Mouse (Mus musculus) olfactory bulb, adult 2 months (tissue): Measurements from ENCODE around the gene Sdad1. TPM values are rescaled to one million over a fixed set of nuclear protein-coding genes. Genes with fewer than 3 reads are reported as not detected.
A peak's percentile ranks its signal among the peaks of the same experiment; 100 is the strongest.

ENCODE experiments used
- H3K27ac ChIP-seq: fragments of 200-500 bp; 2 replicates; pipeline ENCODE4 v1.5.1; 2012; ENCODE audit warnings: low read depth, low read length; ENCODE audit not compliant: insufficient read depth
- H3K4me1 ChIP-seq: fragments of 200-500 bp; 2 replicates; pipeline ENCODE4 v1.6.1; 2012; ENCODE audit warnings: low read length; ENCODE audit not compliant: control insufficient read depth, insufficient read depth
- H3K4me3 ChIP-seq: fragments of 200-500 bp; 2 replicates; pipeline ENCODE4 v1.5.1; 2012; ENCODE audit warnings: mild to moderate bottlenecking, low read depth, low read length, moderate library complexity; ENCODE audit not compliant: insufficient read depth
- CTCF ChIP-seq: fragments of 200-500 bp; IDR thresholded peaks from 2 replicates; pipeline ENCODE4 v1.5.1; 2012; ENCODE audit warnings: low read depth, mild to moderate bottlenecking, low read length, moderate library complexity; ENCODE audit not compliant: insufficient read depth
- POLR2A ChIP-seq: fragments of 200-500 bp; IDR thresholded peaks from 2 replicates; pipeline ENCODE4 v1.6.1; 2012; ENCODE audit warnings: mild to moderate bottlenecking, low read depth, low read length, moderate library complexity; ENCODE audit not compliant: insufficient read depth
- WGBS: fragments of 180-500 bp; shearing (Covaris S2); methylation state at CpG from one replicate; pipeline ENCODE4 v1.1.7; 2018; 5-methylcytosine and 5-hydroxymethylcytosine counted together
- polyA plus RNA-seq: library from polyadenylated mRNA; stranded (reverse); fragments of >200 nt; gene quantifications from 2 replicates; pipeline ENCODE4 v1.2.4, GENCODE M21; 2012; ENCODE audit warnings: low replicate concordance; ENCODE audit not compliant: missing spikeins, insufficient read depth, insufficient read length

Sdad1 gene
- polyA plus RNA-seq, 1 experiment: not detected

GRCm38 (mm10) chr5:92252797-92253343 lies 57.4 kb downstream of the Sdad1 start:
- WGBS: 20% methylated on average over 18 of the region's 18 CpGs
- no peak for TF ChIP-seq POLR2A
- TF ChIP-seq CTCF: peak; percentile 28; the same call in 1 of the 2 replicates
- Histone ChIP-seq H3K4me3 (no peak overlapping the region), H3K27ac (no peak overlapping the region), H3K4me1 (0 out of 2 replicates have a peak, but pooled peaks cover 3% of the 10 kb centered on the region)

GRCm38 (mm10) chr5:92252031-92252430 lies 58.2 kb downstream of the Sdad1 start:
- WGBS: 95% methylated on average over 6 of the region's 6 CpGs
- Histone ChIP-seq H3K4me3 (no peak overlapping the region), H3K4me1 (0 out of 2 replicates have a peak, but pooled peaks cover 3% of the 10 kb centered on the region), H3K27ac (no peak overlapping the region)
- TF ChIP-seq CTCF (no peak), POLR2A (no peak)

- Histone ChIP-seq H3K4me1 (0 out of 2 replicates have a peak, but pooled peaks cover 3% of the 10 kb centered on the region), H3K4me3 (no peak overlapping the region), H3K27ac (no peak overlapping the region)
- WGBS: 90% methylated on average over 11 of the region's 11 CpGs
- TF ChIP-seq POLR2A (no peak), CTCF (no peak)
These were observed 61.7 kb downstream of the Sdad1 start for GRCm38 (mm10) chr5:92248614-92249013.

- WGBS: 92% methylated on average over 9 of the region's 9 CpGs
- Histone ChIP-seq H3K4me1 (no peaks in the 10 kb centered on the region), H3K27ac (no peak overlapping the region), H3K4me3 (no peak overlapping the region)
- TF ChIP-seq POLR2A (no peak), CTCF (no peak)
These were observed 64.8 kb downstream of the Sdad1 start for GRCm38 (mm10) chr5:92245483-92245882.

GRCm38 (mm10) chr5:92244900-92245299 lies 65.4 kb downstream of the Sdad1 start:
- H3K4me3 ChIP-seq: no peak overlapping the region
- no peaks in the 10 kb centered on the region for H3K4me1 ChIP-seq
- 97% methylated on average over 2 of the region's 2 CpGs for WGBS
- H3K27ac ChIP-seq: no peak overlapping the region
- no peak for TF ChIP-seq POLR2A
- TF ChIP-seq CTCF: no peak

- 79% methylated on average over 12 of the region's 12 CpGs for WGBS
- Histone ChIP-seq H3K27ac (no peak overlapping the region), H3K4me3 (no peak overlapping the region), H3K4me1 (0 out of 2 replicates have a peak, but pooled peaks cover 2% of the 10 kb centered on the region)
- TF ChIP-seq CTCF (no peak), POLR2A (no peak)
These were observed 69.5 kb downstream of the Sdad1 start for GRCm38 (mm10) chr5:92240769-92241168.

DNA sequence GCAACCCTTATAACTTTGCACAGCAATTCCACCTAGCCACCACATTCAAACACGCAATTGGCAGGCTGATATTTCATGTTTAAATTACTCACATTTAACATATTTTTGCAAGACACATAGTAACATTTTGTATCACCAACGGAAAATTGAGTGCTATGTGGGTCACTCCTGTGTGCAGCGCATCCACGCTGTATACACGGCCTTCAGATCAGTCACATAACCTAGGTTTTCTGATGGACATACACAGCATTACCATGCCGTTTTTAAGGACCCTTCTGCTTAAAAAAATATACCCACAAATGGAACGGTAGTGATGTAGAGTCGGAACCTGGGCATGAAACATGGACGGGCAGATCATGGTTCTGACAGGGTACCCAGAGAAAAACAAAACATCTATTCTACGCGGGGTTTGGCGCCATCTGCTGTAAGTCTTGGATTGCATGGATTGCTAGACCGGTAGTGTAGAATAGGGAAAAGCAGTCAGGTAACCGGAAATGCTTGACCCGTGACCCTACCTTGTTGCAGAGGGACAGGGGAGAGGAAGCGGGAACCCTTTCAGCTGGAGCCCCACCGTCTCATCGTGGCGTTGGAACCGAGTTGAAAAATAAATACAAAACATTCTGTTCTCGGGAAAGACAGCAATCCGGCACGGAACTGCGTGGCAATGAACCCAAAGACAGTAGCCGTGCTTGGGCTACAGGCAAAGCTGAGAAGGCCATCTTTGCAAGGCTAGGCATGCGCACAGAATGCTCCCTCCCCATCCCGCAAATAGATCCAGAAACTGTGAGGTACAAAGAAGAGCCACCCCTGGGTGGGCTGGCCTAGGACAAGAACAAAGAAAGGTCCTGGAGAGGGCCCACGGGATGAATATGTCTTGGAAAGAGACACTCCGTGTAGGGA lies 70.7 kb downstream of the Sdad1 start:
- H3K27ac ChIP-seq: no peak overlapping the region
- H3K4me1 ChIP-seq: 0 out of 2 replicates have a peak, but pooled peaks cover 2% of the 10 kb centered on the region
- TF ChIP-seq CTCF: no peak; the same call in 1 of the 2 replicates
- no peak for TF ChIP-seq POLR2A
- H3K4me3 ChIP-seq: no peak overlapping the region
- WGBS: 39% methylated on average over 29 of the region's 29 CpGs

GRCm38 (mm10) chr5:92234939-92235557 lies 75.2 kb downstream of the Sdad1 start:
- TF ChIP-seq CTCF: no peak
- no peak for TF ChIP-seq POLR2A
- 69% methylated on average over 5 of the region's 5 CpGs for WGBS
- Histone ChIP-seq H3K4me3 (no peak overlapping the region), H3K4me1 (0 out of 2 replicates have a peak, but pooled peaks cover 2% of the 10 kb centered on the region), H3K27ac (no peak overlapping the region)

Other genes starting within 250 kb of the Sdad1 start
- 170 and 274 TPM in 2 replicates for gene G3bp2, start 226.8 kb downstream of the Sdad1 start, polyA plus RNA-seq
- not detected in 2 replicates for gene Uso1, start 172.5 kb downstream of the Sdad1 start, polyA plus RNA-seq
- gene U90926, start 95.1 kb downstream of the Sdad1 start, polyA plus RNA-seq: not detected in 2 replicates
- gene Ppef2, start 54.2 kb downstream of the Sdad1 start, polyA plus RNA-seq: not detected in 2 replicates
- gene Naaa, start 32.3 kb downstream of the Sdad1 start, polyA plus RNA-seq: not detected in 2 replicates
- gene Cxcl9, start 17.6 kb upstream of the Sdad1 start, polyA plus RNA-seq: not detected in 2 replicates
- not detected in 2 replicates for gene Art3, start 21.3 kb upstream of the Sdad1 start, polyA plus RNA-seq
- gene Cxcl10, start 38.4 kb upstream of the Sdad1 start, polyA plus RNA-seq: not detected in 2 replicates
- not detected in 2 replicates for gene Nup54, start 124.7 kb upstream of the Sdad1 start, polyA plus RNA-seq
- gene Scarb2, start 196.4 kb upstream of the Sdad1 start, polyA plus RNA-seq: 78.7 and 130 TPM in 2 replicates
- gene Fam47e, start 244.6 kb upstream of the Sdad1 start, polyA plus RNA-seq: not detected in 2 replicates